Mouse (Mus musculus) lung, postnatal 0 days (tissue): ENCODE data around the gene Ccdc182. TPM values are rescaled to one million over a fixed set of nuclear protein-coding genes. Genes with fewer than 3 reads are reported as not detected.

Source experiments
- ATAC-seq: fragments of 200-750 bp; cut with Nextera tagmentation; 2 replicates; pipeline ENCODE4 v1.8.0; 2017; ENCODE audit warnings: moderate library complexity
- DNase-seq: peaks from one replicate; pipeline ENCODE4 v3.0.0-alpha.2; 2016; ENCODE audit warnings: low spot score
- H3K27ac ChIP-seq: fragments of 300-500 bp; sonication (generic); 2 replicates; pipeline ENCODE4 v1.5.1; 2014; ENCODE audit warnings: antibody characterized with exemption, mild to moderate bottlenecking, low read length, mixed read lengths
- H3K27me3 ChIP-seq: fragments of 300-500 bp; sonication (generic); replicated peaks from 2 replicates; pipeline ENCODE4 v1.6.1; 2014; ENCODE audit warnings: low read length, mixed read lengths; ENCODE audit not compliant: insufficient read depth
- H3K36me3 ChIP-seq: fragments of 300-500 bp; sonication (generic); 2 replicates; pipeline ENCODE4 v1.6.1; 2014; ENCODE audit warnings: low read length, mixed read lengths; ENCODE audit not compliant: insufficient read depth
- H3K4me1 ChIP-seq: fragments of 300-500 bp; sonication (generic); 2 replicates; pipeline ENCODE4 v1.6.1; 2014; ENCODE audit warnings: antibody characterized with exemption, low read depth, low read length, mixed read lengths; ENCODE audit not compliant: insufficient read depth
- H3K4me2 ChIP-seq: fragments of 300-500 bp; sonication (generic); replicated peaks from 2 replicates; pipeline ENCODE4 v1.6.1; 2014; ENCODE audit warnings: low read depth, mild to moderate bottlenecking, low read length, moderate library complexity, mixed read lengths
- H3K4me3 ChIP-seq: fragments of 300-500 bp; sonication (generic); 2 replicates; pipeline ENCODE4 v1.5.1; 2014; ENCODE audit warnings: low read depth, low read length
- H3K9ac ChIP-seq: fragments of 300-500 bp; sonication (generic); replicated peaks from 2 replicates; pipeline ENCODE4 v1.6.1; 2014; ENCODE audit warnings: low read depth, mild to moderate bottlenecking
- H3K9me3 ChIP-seq: fragments of 300-500 bp; sonication (generic); 2 replicates; pipeline ENCODE4 v1.6.1; 2016; ENCODE audit warnings: low read length, mixed read lengths
- CTCF ChIP-seq: IDR thresholded peaks from 2 replicates; pipeline ENCODE4 v1.5.1; 2016; ENCODE audit warnings: antibody characterized with exemption, mild to moderate bottlenecking
- EP300 ChIP-seq: IDR thresholded peaks from 2 replicates; pipeline ENCODE4 v1.6.1; 2016; ENCODE audit warnings: antibody characterized with exemption, mild to moderate bottlenecking, control low read depth
- WGBS: fragments of 180-500 bp; shearing (Covaris S2); extraction: QIAGEN DNeasy Blood & Tissue Kit; methylation state at CpG from one replicate; pipeline ENCODE4 v1.1.7; 2014; 5-methylcytosine and 5-hydroxymethylcytosine counted together
- polyA plus RNA-seq: library from polyadenylated mRNA; unstranded; fragments of >200 nt; fragmentation: Nextera tagmentation; extraction: Ambion mirVana; gene quantifications from 2 replicates; pipeline ENCODE4 v1.2.1, GENCODE M21; 2015

The Ccdc182 gene
- polyA plus RNA-seq, 1 experiment from 2014 or later = not detected

GRCm38 (mm10) chr11:88266311-88266710 is 27.5 kb upstream of the Ccdc182 start:
- no peaks in the 10 kb centered on the region; the same call in 1 of the 2 replicates for H3K4me1 ChIP-seq
- no peak for DNase-seq
- TF ChIP-seq EP300 = no peak
- no peak for TF ChIP-seq CTCF
- 0 out of 2 replicates have a peak, but pooled peaks cover 3% of the 10 kb centered on the region for H3K27me3 ChIP-seq
- H3K9me3 ChIP-seq = no peaks in the 10 kb centered on the region
- H3K4me2 ChIP-seq = no peak overlapping the region
- WGBS = 32% methylated on average over 6 of the region's 6 CpGs
- no peaks in the 10 kb centered on the region for H3K36me3 ChIP-seq
- no peak overlapping the region for H3K4me3 ChIP-seq
- peak; percentile 33; the same call in 1 of the 2 replicates for ATAC-seq
- H3K9ac ChIP-seq = no peak overlapping the region
- H3K27ac ChIP-seq = no peak overlapping the region

DNA sequence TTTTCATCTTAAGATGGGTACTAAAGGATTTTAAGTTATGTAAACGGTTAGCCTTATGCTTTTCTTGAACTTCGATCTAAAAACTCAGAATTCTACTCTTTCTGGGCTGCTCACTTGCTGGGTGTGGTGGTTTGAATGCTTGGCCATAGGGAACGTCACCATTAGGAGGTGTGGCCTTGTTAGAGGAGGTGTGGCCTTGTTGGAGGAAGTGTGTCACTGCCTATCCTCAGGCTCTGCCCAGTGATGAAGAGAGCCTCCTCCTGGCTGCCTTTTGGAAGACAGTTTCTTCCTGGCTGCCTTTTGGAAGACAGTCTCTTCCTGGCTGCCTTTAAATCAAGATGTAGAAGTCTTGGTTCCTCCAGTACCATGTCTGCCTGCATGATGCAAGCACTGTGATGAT is 22.0 kb upstream of the Ccdc182 start:
- WGBS = 61% methylated on average over 3 of the region's 3 CpGs
- 0 out of 2 replicates have a peak, but pooled peaks cover 7% of the 10 kb centered on the region for H3K27me3 ChIP-seq
- H3K9me3 ChIP-seq = no peaks in the 10 kb centered on the region
- no peak overlapping the region for H3K9ac ChIP-seq
- DNase-seq = no peak
- H3K36me3 ChIP-seq = no peaks in the 10 kb centered on the region
- 0 out of 2 replicates have a peak, but pooled peaks have one; percentile 10 for TF ChIP-seq CTCF
- TF ChIP-seq EP300 = no peak
- H3K4me1 ChIP-seq = no peaks in the 10 kb centered on the region
- H3K4me3 ChIP-seq = no peak overlapping the region
- no peak for ATAC-seq
- no peak overlapping the region for H3K4me2 ChIP-seq
- H3K27ac ChIP-seq = no peak overlapping the region

DNA sequence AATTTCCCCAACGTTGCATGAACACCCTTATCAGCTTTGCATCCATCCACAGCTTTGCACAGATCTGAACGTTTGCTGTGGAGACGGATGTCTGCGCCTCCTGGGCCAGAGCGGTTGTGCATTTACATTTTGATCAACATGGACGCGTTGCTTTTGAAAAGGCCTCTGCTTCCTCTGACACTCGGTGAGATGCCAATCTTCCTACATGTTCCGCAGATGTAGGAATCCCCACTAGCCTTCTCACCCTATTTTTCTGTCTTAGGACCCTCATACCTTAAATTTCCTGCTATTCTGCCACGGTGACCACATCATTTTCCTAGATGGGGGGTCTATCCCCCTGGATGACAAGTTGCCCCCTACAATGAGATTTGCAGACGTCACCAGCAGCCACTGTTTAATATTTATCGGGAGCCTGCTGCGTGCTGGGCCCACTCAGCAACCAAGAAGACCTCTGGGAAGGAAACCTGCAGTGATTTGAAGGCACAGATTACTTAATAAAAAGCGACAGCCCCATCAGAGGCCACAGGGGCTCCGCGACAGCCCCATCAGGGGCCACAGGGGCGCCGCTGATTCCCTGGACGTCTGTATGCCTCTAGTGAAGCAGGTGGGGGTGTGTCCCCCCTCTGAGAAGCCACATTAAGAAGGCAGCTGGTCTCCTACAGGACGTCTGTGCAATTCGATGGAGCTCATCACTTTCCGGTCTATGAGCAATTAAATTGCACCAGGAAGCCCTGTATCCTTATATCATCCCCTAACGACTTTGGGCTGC is 19.6 kb upstream of the Ccdc182 start:
- ATAC-seq = no peak
- 59% methylated on average over 23 of the region's 23 CpGs for WGBS
- H3K4me1 ChIP-seq = no peaks in the 10 kb centered on the region

GRCm38 (mm10) chr11:88274901-88275498 is 18.9 kb upstream of the Ccdc182 start:
- no peak overlapping the region for H3K4me2 ChIP-seq
- 0 out of 2 replicates have a peak, but pooled peaks cover 5% of the 10 kb centered on the region for H3K27me3 ChIP-seq
- 29% methylated on average over 13 of the region's 13 CpGs for WGBS
- H3K9ac ChIP-seq = no peak overlapping the region
- no peaks in the 10 kb centered on the region for H3K4me1 ChIP-seq
- DNase-seq (no peak), ATAC-seq (no peak)
- no peak for TF ChIP-seq EP300
- no peaks in the 10 kb centered on the region for H3K9me3 ChIP-seq
- H3K36me3 ChIP-seq = no peaks in the 10 kb centered on the region
- H3K4me3 ChIP-seq = no peak overlapping the region
- H3K27ac ChIP-seq = no peak overlapping the region

More for the DNA sequence above, 19.6 kb upstream of the Ccdc182 start:
- no peaks in the 10 kb centered on the region for H3K9me3 ChIP-seq
- no peak overlapping the region for H3K4me3 ChIP-seq
- DNase-seq = no peak
- H3K36me3 ChIP-seq = no peaks in the 10 kb centered on the region
- H3K27ac ChIP-seq = no peak overlapping the region
- no peak for TF ChIP-seq EP300
- no peak for TF ChIP-seq CTCF
- H3K27me3 ChIP-seq = 0 out of 2 replicates have a peak, but pooled peaks cover 5% of the 10 kb centered on the region
- no peak overlapping the region for H3K4me2 ChIP-seq
- H3K9ac ChIP-seq = no peak overlapping the region

DNA sequence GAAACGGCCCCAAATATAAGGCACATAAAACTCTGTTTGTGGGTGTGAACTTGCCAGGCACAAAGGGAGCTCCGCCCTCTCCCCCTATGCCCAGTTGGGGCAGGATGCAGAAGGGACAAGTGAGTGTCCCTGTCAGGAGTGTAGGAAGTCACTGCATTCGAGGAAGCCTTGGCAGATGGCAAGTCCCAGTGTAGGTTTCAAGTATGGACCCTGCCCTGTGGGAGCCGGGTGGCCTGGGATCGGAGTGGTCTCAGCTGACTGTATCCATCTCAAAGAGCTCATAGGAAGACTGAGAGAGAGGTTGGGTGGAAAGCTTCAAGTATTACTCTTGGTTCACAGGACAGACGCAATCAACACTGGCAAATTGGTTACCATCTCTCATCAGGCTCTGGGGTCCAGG is 17.9 kb upstream of the Ccdc182 start:
- H3K36me3 ChIP-seq = no peaks in the 10 kb centered on the region
- 68% methylated on average over 6 of the region's 6 CpGs for WGBS
- TF ChIP-seq EP300 (no peak), CTCF (no peak)
- no peak overlapping the region for H3K9ac ChIP-seq
- H3K27me3 ChIP-seq = 0 out of 2 replicates have a peak, but pooled peaks cover 5% of the 10 kb centered on the region
- no peaks in the 10 kb centered on the region for H3K9me3 ChIP-seq
- DNase-seq = no peak
- no peak for ATAC-seq
- H3K4me1 ChIP-seq = no peaks in the 10 kb centered on the region
- no peak overlapping the region for H3K4me3 ChIP-seq
- H3K27ac ChIP-seq = no peak overlapping the region
- no peak overlapping the region for H3K4me2 ChIP-seq

- 46% methylated on average over 19 of the region's 19 CpGs for WGBS
- TF ChIP-seq CTCF (no peak), EP300 (no peak)
- H3K4me2 ChIP-seq = no peak overlapping the region
- H3K36me3 ChIP-seq = no peaks in the 10 kb centered on the region
- H3K9ac ChIP-seq = no peak overlapping the region
- no peaks in the 10 kb centered on the region for H3K9me3 ChIP-seq
- no peak overlapping the region for H3K27ac ChIP-seq
- H3K4me3 ChIP-seq = no peak overlapping the region
- DNase-seq (peak; percentile 33), ATAC-seq (peak; percentile 38; the same call in 1 of the 2 replicates)
- no peaks in the 10 kb centered on the region for H3K4me1 ChIP-seq
- H3K27me3 ChIP-seq = 0 out of 2 replicates have a peak, but pooled peaks cover 5% of the 10 kb centered on the region
Measured at GRCm38 (mm10) chr11:88276534-88277308, 17.1 kb upstream of the Ccdc182 start.
